Mouse (Mus musculus) heart, postnatal 36 days (tissue): ENCODE results near the gene Cyp2j9. TPM values are rescaled to one million over a fixed set of nuclear protein-coding genes. Genes with fewer than 3 reads are reported as not detected.
A peak's percentile ranks its signal among the peaks of the same experiment; 100 is the strongest.
"Not testable (repeated sequence)": the region's sequence is repeated elsewhere in the genome, so short reads cannot be mapped to it uniquely, and the experiment has no call there.

ENCODE experiments used
- DNase-seq, 2 experiments: peaks; one replicate each; pipeline ENCODE4 v3.0.0; 2021 to 2022
- intact Hi-C: fragments of 180-260 bp; cut with DNase I; formaldehyde crosslinking; loops from one replicate; pipeline ENCODE4 v1.15.1; 2025
- total RNA-seq, 2 experiments: library from RNA; stranded (reverse); gene quantifications; 2 replicates each; pipeline ENCODE4 v1.2.3; 2021

The Cyp2j9 gene
- total RNA-seq, result 1 to 10 TPM; 1.1 to 2.0 TPM

GRCm38 (mm10) chr4:96590911-96591790 lies at the start of gene Cyp2j9:
TSS of gene Cyp2j9 (minus strand) at chr4:96591578.
- DNase-seq, result peak; percentile 76 to 79
- intact Hi-C loops, result loop anchor here (5.0 kb wide), 2 partner anchors 39 to 91 kb away; partner anchors contain the start of gene Cyp2j6

DNA sequence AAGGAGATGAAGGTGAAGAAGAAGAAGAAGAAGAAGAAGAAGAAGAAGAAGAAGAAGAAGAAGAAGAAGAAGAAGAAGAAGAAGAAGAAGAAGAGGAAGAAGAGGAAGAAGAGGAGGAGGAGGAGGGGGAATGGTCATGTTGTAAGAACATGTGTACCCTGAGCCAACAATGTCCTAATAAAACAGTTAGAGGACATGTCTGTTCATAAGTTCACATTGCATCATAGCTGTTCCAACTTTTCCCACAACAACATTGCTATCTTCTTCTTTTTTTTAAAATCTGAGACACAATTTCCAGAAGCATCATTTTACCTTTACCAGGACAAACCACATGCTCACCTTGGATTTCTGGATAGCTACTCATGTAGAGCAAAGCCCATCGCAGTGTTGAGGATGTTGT lies 44.1 kb upstream of the Cyp2j9 start:
- intact Hi-C loops, result no loop called here
- DNase-seq, result no peak

DNA sequence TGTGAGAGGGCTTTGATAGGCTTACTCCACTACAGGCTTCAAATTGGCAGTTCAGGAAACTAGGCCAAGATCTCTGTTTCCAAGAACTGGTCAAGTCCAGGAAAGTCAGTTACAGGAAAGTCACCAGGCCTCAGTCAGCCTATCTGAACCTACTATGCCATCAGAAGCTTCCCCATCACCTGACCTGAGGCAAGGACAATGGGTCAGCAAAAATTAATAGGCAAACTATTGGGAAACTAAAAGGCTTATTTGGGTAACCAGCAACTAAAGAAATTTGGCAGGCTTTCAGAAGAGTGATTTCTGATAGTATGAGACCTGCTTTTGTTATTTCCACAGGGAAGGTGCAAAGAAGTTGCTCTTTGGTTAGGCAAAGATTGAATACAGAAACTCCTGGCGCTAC lies 31.1 kb upstream of the Cyp2j9 start:
- intact Hi-C loops, result no loop called here
- DNase-seq, result no peak

GRCm38 (mm10) chr4:96591791-96592150 lies 393 bp upstream of the Cyp2j9 start:
- peak in 1 of 2 experiments; percentile 70 for DNase-seq
- intact Hi-C loops, result loop anchor here (5.0 kb wide), 2 partner anchors 39 to 91 kb away; partner anchors contain the start of gene Cyp2j6

DNA sequence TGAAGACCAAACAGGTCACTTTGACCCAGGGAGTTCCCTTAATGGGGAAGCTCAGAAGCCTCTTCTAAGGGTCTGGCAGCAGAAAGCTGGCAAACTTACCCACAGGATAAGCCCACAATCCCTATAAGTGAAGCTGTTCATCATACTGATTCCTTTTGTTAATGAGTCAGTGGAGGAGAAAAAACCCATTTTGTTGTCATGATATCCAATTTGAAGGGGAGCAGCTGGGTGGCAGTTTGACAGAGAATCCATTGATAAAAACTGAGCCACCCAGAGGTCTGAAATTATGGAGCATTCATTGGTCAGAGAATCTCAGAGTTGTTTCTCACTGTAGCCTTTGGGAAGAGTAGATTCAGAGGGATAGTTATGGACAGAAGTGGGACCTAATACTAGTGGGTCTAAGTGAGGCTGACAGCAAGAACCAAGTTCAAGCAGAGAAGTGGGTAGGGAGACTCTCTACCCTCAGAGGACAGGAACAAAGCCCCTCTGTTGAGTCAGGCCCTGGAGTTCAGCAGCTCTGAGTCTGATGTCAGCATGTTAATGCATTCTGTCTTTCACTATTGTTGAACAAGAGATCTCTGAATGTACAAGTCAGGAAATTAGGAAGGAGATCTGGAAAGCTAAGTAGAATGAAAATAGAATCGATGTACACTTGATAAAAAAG lies 9.8 kb downstream of the Cyp2j9 start:
- DNase-seq, result no peak
- intact Hi-C loops, result no loop called here

GRCm38 (mm10) chr4:96580351-96580750 lies 11.0 kb downstream of the Cyp2j9 start:
- intact Hi-C loops, result not testable (repeated sequence)

DNA sequence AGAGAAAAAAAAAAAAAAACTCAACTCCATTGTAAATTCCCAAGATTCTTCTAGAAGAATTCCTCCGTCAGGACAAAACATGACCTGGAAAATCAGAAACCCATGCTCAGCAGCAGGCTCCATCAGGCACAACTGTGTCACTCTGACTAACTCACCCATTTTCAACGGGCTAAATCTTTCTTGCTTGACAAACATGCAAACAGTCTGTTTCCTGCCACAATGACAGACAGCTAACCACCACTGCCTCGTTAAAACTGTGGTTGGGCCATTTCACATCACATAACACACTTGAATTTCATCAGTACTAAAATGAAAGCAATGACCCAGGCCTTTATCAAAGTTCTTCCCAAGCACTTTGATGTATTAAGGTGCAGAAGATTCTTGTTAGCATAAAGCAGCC lies 21.9 kb downstream of the Cyp2j9 start:
- no peak for DNase-seq
- intact Hi-C loops, result no loop called here

More at GRCm38 (mm10) chr4:96580351-96580750, 11.0 kb downstream of the Cyp2j9 start:
- DNase-seq, result not testable (repeated sequence)

DNA sequence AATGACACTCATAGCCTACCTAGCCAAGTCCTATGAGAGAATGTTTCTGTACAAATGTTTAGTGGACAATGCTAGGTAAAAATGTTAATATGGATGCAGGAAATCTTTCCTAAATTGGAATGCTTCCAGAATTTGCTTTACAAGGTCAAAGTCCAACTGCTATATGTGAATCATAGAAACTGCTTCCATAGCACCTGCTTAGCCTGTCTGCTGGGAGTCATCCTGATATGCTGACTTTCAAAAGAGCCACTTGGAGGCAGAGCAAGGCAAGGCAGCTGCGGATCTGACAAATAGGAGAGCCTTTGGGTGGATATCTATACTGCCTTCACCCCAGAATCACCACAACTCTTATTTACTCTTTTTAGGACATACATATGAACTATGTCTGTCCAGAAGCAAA lies 23.4 kb downstream of the Cyp2j9 start:
- no peak for DNase-seq
- intact Hi-C loops, result no loop called here

- intact Hi-C loops, result no loop called here
- no peak for DNase-seq
These were observed 25.6 kb downstream of the Cyp2j9 start for GRCm38 (mm10) chr4:96565808-96566207.

GRCm38 (mm10) chr4:96560464-96560863 lies 30.9 kb downstream of the Cyp2j9 start:
- intact Hi-C loops, result no loop called here
- DNase-seq, result no peak

- DNase-seq, result no peak
- intact Hi-C loops, result no loop called here
These were observed 31.6 kb downstream of the Cyp2j9 start for GRCm38 (mm10) chr4:96559781-96560180.

DNA sequence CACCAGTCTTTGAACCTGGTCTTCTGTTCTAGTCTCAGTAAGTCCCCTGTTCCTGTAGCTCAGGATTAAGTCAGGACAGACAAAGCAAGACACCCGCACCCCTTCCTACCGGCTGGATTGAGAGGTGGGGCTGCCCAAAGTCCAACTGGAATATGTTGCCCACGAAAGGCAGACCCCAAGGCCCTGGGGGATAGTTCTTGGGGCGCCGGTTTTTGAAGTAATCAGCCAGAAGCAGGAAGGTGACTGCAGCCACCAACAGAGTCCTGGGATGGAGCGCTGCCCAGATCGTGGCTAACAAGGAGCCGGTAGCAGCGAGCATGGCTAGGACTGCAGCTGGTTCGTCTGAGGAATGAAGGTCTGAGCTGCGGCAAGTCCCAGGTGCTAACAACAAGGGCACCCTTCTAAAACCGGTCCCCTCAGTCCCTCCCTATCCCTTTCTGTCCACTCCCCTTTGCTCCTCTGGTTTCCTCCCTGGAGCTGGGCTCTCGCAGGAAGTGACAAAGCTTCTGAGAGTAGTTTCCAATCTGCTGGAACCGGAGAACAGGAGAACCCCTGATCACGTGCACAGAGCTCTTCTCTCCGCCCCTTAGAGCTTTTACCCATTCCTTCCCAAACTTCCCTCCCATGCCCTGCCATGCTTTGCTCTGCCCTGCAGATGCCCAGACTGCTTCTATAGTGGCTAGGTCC lies 38.1 kb downstream of the Cyp2j9 start, which contains the start of gene Cyp2j6:
TSS of gene Cyp2j6 (minus strand) at position 529 of the 687 bp plus-strand sequence.
- intact Hi-C loops, result loop anchor here (5.0 kb wide), 1 partner anchor 39 kb away; the partner anchor contains the start of gene Cyp2j9
- DNase-seq, result peak; percentile 38 to 51

- no peak for DNase-seq
- intact Hi-C loops, result loop anchor here (5.0 kb wide), 1 partner anchor 41 kb away; the partner anchor contains the start of gene Cyp2j9
These were observed 39.8 kb downstream of the Cyp2j9 start for GRCm38 (mm10) chr4:96551619-96552018.

DNA sequence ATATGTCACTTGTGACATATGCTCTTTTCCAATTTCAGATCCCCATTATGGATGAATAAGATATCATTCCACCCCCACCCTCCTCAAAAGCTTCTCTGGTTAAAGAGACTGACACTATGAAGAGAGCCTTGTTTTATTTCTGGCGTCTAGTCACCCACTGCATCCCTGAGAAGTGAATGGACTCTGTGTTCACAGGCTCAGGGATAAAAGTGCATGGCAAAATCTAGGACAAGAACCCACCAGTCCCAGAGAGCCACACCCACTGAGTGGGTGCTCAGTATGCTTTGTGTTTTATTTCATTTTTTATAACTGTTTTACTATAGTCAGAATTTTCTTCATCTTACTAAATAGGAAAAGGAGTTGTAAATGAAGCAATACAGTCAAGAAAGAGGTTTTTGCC lies 45.4 kb downstream of the Cyp2j9 start:
- DNase-seq, result no peak
- intact Hi-C loops, result no loop called here

DNA sequence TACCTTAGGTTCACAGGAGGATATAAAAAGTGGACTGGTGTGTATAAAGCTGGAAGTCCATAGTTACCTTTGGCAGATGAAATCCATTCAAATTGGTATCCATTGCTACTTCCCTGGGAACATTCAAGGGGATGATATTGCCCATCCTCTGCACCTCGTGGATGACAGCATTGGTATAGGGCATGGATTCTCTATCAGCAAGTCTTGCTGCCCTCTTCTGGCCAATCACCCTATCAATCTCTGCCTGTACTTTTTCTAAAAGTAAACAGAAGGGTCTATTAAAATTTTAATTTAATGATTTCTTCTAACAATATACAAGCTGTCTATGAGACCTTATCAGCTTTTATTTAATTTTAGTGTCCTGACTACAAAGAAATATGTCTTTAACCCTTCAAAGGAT lies 65.6 kb downstream of the Cyp2j9 start:
- intact Hi-C loops, result loop anchor here (2.0 kb wide), 1 partner anchor 251 kb away; no protein-coding TSS in a partner anchor
- DNase-seq, result peak in 1 of 2 experiments; percentile 2

DNA sequence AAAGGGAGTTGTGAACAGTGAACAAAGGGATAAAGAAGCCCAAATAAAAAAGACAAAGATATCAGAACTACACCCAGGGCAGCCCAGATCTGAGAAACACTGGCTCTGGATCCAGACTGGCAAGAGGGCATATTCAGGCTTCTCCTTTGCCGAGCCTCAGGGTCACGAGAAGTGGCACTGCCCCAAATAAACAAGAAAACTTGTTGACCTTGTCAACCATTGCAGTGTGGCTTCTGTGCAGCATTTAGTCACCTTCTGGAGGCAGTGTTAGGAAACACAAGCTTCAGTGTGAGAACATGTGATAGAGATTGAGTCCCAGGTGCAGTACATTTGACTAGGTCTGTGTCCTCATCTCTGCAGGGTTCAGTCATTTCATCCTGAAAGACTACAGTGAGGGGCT lies 69.1 kb downstream of the Cyp2j9 start:
- peak in 1 of 2 experiments; percentile 7 for DNase-seq
- intact Hi-C loops, result no loop called here

Other genes with a start within 250 kb of the Cyp2j9 start
- not detected for gene Cyp2j11, start 242.9 kb downstream of the Cyp2j9 start, total RNA-seq
- gene Cyp2j8, start 84.2 kb downstream of the Cyp2j9 start, total RNA-seq, result not detected
- 1 to 10 TPM; 3.0 to 3.9 TPM for gene Cyp2j6, start 37.9 kb downstream of the Cyp2j9 start, total RNA-seq
- gene Cyp2j5, start 72.6 kb upstream of the Cyp2j9 start, total RNA-seq, result not detected
- not detected for gene Gm12695, start 193.6 kb upstream of the Cyp2j9 start, total RNA-seq